Mouse (Mus musculus): ENCODE results near the gene Spryd3. TPM values are rescaled to one million over a fixed set of nuclear protein-coding genes. Genes with fewer than 3 reads are reported as not detected.

Spryd3 gene
- polyA plus RNA-seq, 1 experiment from 2014 or later, result 40.2 TPM

DNA sequence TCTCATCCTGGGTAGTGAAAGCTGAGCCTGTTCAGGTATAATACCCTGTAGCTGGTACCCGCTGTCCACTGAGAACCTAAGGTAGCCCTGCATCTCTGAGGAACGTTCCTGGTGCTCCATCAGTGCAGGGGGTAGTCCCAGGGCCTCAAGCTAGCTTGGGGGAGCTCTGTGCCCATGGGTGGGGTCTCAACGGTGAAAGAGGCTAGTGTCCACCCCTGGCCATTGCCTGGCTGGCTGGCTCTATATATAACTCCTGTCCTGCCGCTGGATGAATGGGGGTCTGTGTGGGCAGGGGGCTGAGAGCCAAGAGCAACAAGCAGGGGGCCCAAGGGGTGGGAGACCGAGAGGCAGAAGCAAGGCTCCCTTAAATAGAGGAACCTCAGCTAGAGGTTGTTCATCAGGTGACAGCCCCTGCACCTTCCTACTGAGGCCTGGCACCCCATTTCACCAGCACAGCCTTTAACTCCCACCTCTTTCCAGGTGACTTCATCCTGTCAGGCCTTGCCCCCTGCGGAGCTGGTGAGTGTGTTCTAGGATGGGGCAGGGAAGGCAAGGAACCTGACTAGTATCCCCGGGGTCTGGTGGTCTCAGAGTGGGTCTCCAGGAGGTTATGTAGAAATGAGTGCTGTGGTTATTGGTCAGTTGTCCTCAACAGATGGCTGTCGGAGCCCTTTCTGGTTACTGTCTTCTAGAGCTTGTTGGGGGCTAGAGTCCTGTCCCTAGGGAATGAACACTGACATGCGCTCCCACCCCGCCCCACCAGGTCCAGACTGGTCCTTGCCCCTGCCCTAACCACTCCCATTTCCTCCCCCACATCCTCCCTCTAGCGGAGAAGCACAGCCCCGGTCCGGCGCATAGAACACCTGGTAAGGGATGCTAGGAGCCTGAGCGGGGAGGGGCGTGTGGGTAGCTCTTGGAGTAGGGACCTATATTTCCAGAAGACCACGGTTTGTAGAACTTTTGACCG, 30.0 kb downstream of the Spryd3 start:
- Histone ChIP-seq H3K27me3 (ENCODE audit: control insufficient read depth, insufficient read depth, low read length) (peaks cover 41% of the 10 kb centered on the region), H3K4me2 (ENCODE audit: low read length) (peak overlapping the region; percentile 55; the same call in 1 of the 2 replicates), H3K4me1 (ENCODE audit: control insufficient read depth, insufficient read depth, low read length) (peaks cover 18% of the 10 kb centered on the region), H3K36me3 (ENCODE audit: control insufficient read depth, insufficient read depth, low read length) (no peaks in the 10 kb centered on the region), H3K9me3 (ENCODE audit: control insufficient read depth, low read length) (no peaks in the 10 kb centered on the region), H3K9ac (replicated peaks; ENCODE audit: low read length) (no peak overlapping the region), H3K4me3 (replicated peaks; ENCODE audit: low read depth, low read length) (no peak overlapping the region), H3K27ac (replicated peaks; ENCODE audit: low read depth, low read length) (no peak overlapping the region)
- no peak for DNase-seq
- 30% methylated on average over 18 of the region's 18 CpGs for WGBS
- no peak for ATAC-seq (ENCODE audit: low FRiP score, low TSS enrichment)

DNA sequence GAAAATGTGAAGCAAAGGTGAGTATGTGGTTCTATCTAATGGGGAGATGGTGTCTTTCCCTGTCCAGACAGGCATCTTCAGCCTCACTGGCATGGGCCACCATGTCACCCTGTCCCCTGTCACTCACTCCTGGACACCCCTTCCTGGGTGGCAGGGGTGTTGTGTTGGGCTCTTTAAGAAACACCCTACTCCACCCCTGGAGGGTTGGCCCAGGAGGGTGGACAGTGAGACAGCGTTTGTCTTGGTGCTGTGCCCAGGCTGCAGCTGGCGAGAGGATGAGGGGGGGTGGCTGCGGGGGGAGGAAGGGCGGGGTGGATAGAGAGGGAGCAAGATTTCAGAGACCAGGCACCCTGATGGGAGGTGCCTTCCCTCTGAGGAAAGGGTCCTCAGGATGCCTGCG, 30.7 kb downstream of the Spryd3 start:
- H3K27ac ChIP-seq (replicated peaks; ENCODE audit: low read depth, low read length), result no peak overlapping the region
- WGBS, result 62% methylated on average over 5 of the region's 5 CpGs
- H3K36me3 ChIP-seq (ENCODE audit: control insufficient read depth, insufficient read depth, low read length), result no peaks in the 10 kb centered on the region
- H3K9ac ChIP-seq (replicated peaks; ENCODE audit: low read length), result no peak overlapping the region
- H3K27me3 ChIP-seq (ENCODE audit: control insufficient read depth, insufficient read depth, low read length), result peaks cover 45% of the 10 kb centered on the region
- no peaks in the 10 kb centered on the region for H3K9me3 ChIP-seq (ENCODE audit: control insufficient read depth, low read length)
- H3K4me1 ChIP-seq (ENCODE audit: control insufficient read depth, insufficient read depth, low read length), result peaks cover 23% of the 10 kb centered on the region
- no peak overlapping the region for H3K4me3 ChIP-seq (replicated peaks; ENCODE audit: low read depth, low read length)
- DNase-seq (no peak), ATAC-seq (ENCODE audit: low FRiP score, low TSS enrichment) (no peak)
- no peak overlapping the region for H3K4me2 ChIP-seq (ENCODE audit: low read length)

DNA sequence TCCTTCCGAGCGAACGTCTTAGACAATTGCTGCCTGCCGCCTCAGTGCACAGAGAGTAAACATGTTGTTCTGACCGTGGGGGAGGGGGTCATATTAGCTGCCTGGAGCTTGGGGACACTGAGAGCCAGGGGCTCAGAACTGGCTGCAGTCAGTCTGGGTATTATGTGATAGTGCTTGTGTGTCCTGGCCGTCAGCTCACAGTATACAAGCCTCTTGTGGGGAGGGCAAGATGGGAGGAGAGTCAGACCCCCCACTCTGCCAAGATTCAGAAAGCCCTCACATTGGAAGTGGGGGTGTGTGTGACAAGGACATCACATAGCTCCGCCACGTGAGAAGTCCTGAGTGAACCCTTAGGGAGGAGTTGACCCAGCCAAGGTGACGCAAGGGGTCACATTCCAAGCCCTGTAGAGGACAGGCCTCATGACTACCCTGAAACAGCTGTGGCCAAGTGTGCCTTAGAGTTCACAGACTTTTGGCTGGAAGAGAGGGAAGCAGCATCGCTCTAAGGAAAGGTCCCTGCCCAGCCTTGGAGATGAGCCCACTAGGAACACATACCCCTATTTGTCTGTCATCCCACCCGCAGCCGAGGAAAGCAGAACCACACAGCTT, 32.0 kb downstream of the Spryd3 start:
- H3K4me2 ChIP-seq (ENCODE audit: low read length), result peak overlapping the region; percentile 12; the same call in 1 of the 2 replicates
- ATAC-seq (ENCODE audit: low FRiP score, low TSS enrichment) (no peak), DNase-seq (no peak)
- no peak overlapping the region for H3K9ac ChIP-seq (replicated peaks; ENCODE audit: low read length)
- no peaks in the 10 kb centered on the region for H3K36me3 ChIP-seq (ENCODE audit: control insufficient read depth, insufficient read depth, low read length)
- peaks cover 25% of the 10 kb centered on the region for H3K4me1 ChIP-seq (ENCODE audit: control insufficient read depth, insufficient read depth, low read length)
- 0 out of 2 replicates have a peak overlapping the region, but pooled peaks have one; percentile 7 for H3K4me3 ChIP-seq (replicated peaks; ENCODE audit: low read depth, low read length)
- peaks cover 47% of the 10 kb centered on the region for H3K27me3 ChIP-seq (ENCODE audit: control insufficient read depth, insufficient read depth, low read length)
- no peak overlapping the region for H3K27ac ChIP-seq (replicated peaks; ENCODE audit: low read depth, low read length)
- no peaks in the 10 kb centered on the region for H3K9me3 ChIP-seq (ENCODE audit: control insufficient read depth, low read length)
- WGBS, result 34% methylated on average over 12 of the region's 12 CpGs

DNA sequence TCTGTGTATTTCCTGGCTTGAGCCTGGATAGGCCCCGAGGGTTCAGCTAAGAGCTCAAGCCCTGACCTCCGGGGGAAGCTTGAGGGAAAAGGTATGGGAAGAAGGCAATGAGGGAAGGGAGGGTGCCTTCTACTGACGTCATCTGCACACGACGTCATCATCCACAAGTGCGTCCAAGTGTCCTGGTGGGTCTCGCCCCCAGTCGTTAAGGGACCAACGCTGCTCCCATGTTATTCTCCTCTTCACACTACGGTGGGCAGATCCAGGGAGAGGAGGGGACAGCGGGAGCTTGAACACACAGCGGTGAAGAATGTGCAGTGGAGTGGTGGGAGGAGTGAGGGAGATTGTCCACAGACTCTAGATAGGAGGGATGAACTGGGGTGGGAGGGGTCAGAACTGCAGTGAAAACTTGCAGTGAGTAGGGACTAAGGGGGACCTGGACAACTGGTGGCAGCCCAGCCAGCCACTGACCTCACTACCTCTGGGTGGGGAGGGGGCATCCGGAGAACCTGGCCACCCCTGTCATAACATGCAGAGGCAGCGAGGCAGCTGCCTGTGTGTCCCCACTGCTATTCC, 32.6 kb downstream of the Spryd3 start:
- H3K36me3 ChIP-seq (ENCODE audit: control insufficient read depth, insufficient read depth, low read length), result no peaks in the 10 kb centered on the region; the same call in 1 of the 2 replicates
- H3K9ac ChIP-seq (replicated peaks; ENCODE audit: low read length), result peak overlapping the region; percentile 20; the same call in 1 of the 2 replicates
- peaks cover 25% of the 10 kb centered on the region for H3K4me1 ChIP-seq (ENCODE audit: control insufficient read depth, insufficient read depth, low read length)
- peak overlapping the region; percentile 12 for H3K4me2 ChIP-seq (ENCODE audit: low read length)
- DNase-seq, result no peak
- ATAC-seq (ENCODE audit: low FRiP score, low TSS enrichment), result no peak
- H3K27ac ChIP-seq (replicated peaks; ENCODE audit: low read depth, low read length), result peak overlapping the region; percentile 49; the same call in 1 of the 2 replicates
- WGBS, result 7% methylated on average over 14 of the region's 14 CpGs
- no peaks in the 10 kb centered on the region for H3K9me3 ChIP-seq (ENCODE audit: control insufficient read depth, low read length)
- H3K27me3 ChIP-seq (ENCODE audit: control insufficient read depth, insufficient read depth, low read length), result peaks cover 47% of the 10 kb centered on the region
- H3K4me3 ChIP-seq (replicated peaks; ENCODE audit: low read depth, low read length), result 0 out of 2 replicates have a peak overlapping the region, but pooled peaks have one; percentile 7

DNA sequence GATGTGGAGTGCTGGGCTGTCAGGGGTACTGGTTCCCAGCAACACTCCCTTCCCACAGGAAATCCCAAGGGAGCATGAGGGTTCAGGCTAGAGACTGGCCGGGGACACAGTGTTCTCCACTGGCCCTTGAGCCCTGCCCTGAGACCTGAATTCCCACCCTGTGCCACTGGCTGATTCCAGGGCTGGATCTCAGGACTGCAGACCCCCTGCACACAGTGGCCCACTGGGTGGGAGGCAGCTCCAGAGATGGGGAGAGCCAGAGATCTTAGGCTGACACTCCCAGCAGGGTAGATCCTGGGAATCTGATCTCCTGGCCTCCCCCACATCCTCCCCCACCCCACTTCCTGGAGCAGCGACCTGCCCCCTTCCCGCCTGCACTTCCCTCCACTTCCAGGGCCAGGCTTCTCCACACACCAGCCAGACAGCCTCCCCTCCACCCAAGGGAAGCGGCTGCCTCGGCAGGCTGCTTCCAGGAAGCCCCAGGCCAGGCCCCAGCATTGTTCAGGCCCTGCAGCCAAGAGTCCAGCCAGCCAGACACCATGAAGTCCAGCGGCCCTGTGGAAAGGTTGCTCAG, 33.4 kb downstream of the Spryd3 start:
- 0 out of 2 replicates have a peak overlapping the region, but pooled peaks have one; percentile 7 for H3K4me3 ChIP-seq (replicated peaks; ENCODE audit: low read depth, low read length)
- 21% methylated on average over 6 of the region's 6 CpGs for WGBS
- H3K27ac ChIP-seq (replicated peaks; ENCODE audit: low read depth, low read length), result peak overlapping the region; percentile 49
- peak overlapping the region; percentile 20; the same call in 1 of the 2 replicates for H3K9ac ChIP-seq (replicated peaks; ENCODE audit: low read length)
- no peak for ATAC-seq (ENCODE audit: low FRiP score, low TSS enrichment)
- peak overlapping the region; percentile 12; the same call in 1 of the 2 replicates for H3K4me2 ChIP-seq (ENCODE audit: low read length)
- H3K4me1 ChIP-seq (ENCODE audit: control insufficient read depth, insufficient read depth, low read length), result peaks cover 25% of the 10 kb centered on the region
- no peak for DNase-seq
- no peaks in the 10 kb centered on the region for H3K9me3 ChIP-seq (ENCODE audit: control insufficient read depth, low read length)
- H3K36me3 ChIP-seq (ENCODE audit: control insufficient read depth, insufficient read depth, low read length), result peaks cover 7% of the 10 kb centered on the region
- H3K27me3 ChIP-seq (ENCODE audit: control insufficient read depth, insufficient read depth, low read length), result peaks cover 43% of the 10 kb centered on the region

DNA sequence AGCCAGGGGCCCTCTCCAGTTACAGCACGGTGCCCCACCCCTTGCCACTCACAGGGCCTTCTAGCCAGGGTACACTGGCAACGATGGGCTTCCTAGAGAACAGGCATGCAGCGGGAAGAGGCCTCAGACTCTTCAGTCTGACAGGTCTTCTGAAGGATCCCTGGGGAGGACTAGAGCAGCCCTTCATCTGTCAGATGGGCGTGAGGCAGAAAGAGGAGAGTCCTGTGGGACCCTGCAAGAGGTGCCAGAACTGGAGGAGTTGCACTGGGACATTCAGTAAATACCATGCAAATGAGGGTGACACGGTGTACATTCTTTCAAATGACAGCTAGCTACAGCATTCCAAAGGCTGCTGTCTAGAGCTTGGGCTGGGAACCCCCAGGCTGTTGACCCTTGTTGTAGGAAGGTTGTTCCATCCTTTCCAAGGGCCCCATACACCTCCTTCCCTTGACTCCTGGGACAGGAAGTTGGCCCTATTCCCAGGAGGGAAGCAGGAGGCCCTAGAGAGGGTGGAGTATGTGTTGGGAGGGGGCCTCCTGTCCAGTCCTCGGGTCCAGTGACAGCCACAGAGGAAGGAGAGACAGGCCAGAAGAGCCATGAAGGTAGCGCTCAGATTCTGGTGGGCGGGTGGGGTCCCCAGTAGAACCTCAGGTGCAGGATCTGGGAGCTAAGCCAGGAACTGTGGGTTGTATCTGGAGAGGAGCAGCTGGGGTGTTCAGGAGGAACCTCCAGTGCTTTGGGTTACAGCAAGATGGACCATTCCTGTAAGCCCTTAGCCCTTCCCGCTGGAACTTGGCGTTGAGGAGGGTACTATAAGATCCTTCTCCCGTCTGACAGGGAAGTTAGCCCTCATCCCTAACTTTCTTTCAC, 34.1 kb downstream of the Spryd3 start:
- ATAC-seq (ENCODE audit: low FRiP score, low TSS enrichment), result no peak
- H3K36me3 ChIP-seq (ENCODE audit: control insufficient read depth, insufficient read depth, low read length), result peaks cover 15% of the 10 kb centered on the region
- 0 out of 2 replicates have a peak overlapping the region, but pooled peaks have one; percentile 79 for H3K4me2 ChIP-seq (ENCODE audit: low read length)
- no peak overlapping the region for H3K9ac ChIP-seq (replicated peaks; ENCODE audit: low read length)
- H3K4me3 ChIP-seq (replicated peaks; ENCODE audit: low read depth, low read length), result no peak overlapping the region
- H3K27me3 ChIP-seq (ENCODE audit: control insufficient read depth, insufficient read depth, low read length), result peaks cover 36% of the 10 kb centered on the region
- H3K9me3 ChIP-seq (ENCODE audit: control insufficient read depth, low read length), result no peaks in the 10 kb centered on the region
- WGBS, result 31% methylated on average over 11 of the region's 11 CpGs
- H3K27ac ChIP-seq (replicated peaks; ENCODE audit: low read depth, low read length), result 0 out of 2 replicates have a peak overlapping the region, but pooled peaks have one; percentile 26
- DNase-seq, result no peak
- peaks cover 17% of the 10 kb centered on the region for H3K4me1 ChIP-seq (ENCODE audit: control insufficient read depth, insufficient read depth, low read length)

DNA sequence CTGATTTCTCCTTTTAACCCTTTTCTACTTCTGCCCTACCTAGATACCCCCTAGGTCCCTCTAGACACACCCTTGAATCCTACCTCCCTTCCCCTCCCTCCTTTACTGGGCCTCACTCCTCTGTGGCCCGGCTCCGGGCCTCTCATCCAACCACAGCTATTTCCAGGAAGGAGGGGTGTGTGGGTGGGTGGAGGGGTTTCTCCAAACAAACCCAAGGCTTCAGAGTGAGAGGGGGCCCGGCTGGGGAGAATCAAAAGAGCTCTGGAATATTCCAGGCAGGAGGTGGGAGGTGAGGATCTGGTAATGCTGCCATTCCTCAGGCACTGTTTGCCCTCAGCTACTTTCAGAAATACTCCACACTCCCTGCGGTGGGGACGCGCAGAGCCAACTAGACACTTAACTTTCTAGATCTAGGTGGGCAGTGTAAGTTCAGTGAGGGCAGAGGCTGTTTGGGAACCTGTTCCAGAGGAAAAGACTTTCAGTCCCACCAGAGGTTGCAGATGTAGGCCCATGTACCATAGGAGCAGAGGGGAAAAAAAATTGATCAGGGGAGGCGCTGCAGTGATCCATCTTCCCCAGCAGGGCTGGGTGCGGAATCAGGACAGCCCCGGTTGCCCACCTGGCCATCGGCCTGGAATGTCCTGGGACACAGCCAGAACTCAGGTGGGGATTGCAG, 34.9 kb downstream of the Spryd3 start:
- DNase-seq (no peak), ATAC-seq (ENCODE audit: low FRiP score, low TSS enrichment) (no peak)
- H3K27me3 ChIP-seq (ENCODE audit: control insufficient read depth, insufficient read depth, low read length), result peaks cover 28% of the 10 kb centered on the region
- H3K4me3 ChIP-seq (replicated peaks; ENCODE audit: low read depth, low read length), result peak overlapping the region; percentile 50
- H3K4me2 ChIP-seq (ENCODE audit: low read length), result peak overlapping the region; percentile 79
- peaks cover 17% of the 10 kb centered on the region; the same call in 1 of the 2 replicates for H3K4me1 ChIP-seq (ENCODE audit: control insufficient read depth, insufficient read depth, low read length)
- H3K27ac ChIP-seq (replicated peaks; ENCODE audit: low read depth, low read length), result no peak overlapping the region
- no peak overlapping the region for H3K9ac ChIP-seq (replicated peaks; ENCODE audit: low read length)
- WGBS, result 29% methylated on average over 10 of the region's 10 CpGs
- H3K36me3 ChIP-seq (ENCODE audit: control insufficient read depth, insufficient read depth, low read length), result peaks cover 19% of the 10 kb centered on the region
- H3K9me3 ChIP-seq (ENCODE audit: control insufficient read depth, low read length), result no peaks in the 10 kb centered on the region
